Mouse (Mus musculus) liver, embryonic 14.5 days (tissue): ENCODE data around the gene Cmc1. TPM values are rescaled to one million over a fixed set of nuclear protein-coding genes. Genes with fewer than 3 reads are reported as not detected.
A peak's percentile ranks its signal among the peaks of the same experiment; 100 is the strongest.

ENCODE experiments used
- ATAC-seq: fragments of 200-750 bp; cut with Nextera tagmentation; 2 replicates; pipeline ENCODE4 v1.8.0; 2017; ENCODE audit warnings: moderate number of reproducible peaks, mild to moderate bottlenecking, moderate library complexity; ENCODE audit not compliant: insufficient read depth
- DNase-seq, 3 experiments: peaks; one replicate each; pipeline ENCODE4 v3.0.0-alpha.2; 2012 to 2013; ENCODE audit warnings: low read depth in 3 of 3, low spot score in 3 of 3
- H3K27ac ChIP-seq: fragments of 300-500 bp; sonication (generic); 2 replicates; pipeline ENCODE4 v1.5.1; 2014; ENCODE audit warnings: moderate library complexity, mild to moderate bottlenecking, control low read depth, inconsistent platforms
- H3K27me3 ChIP-seq: fragments of 300-500 bp; sonication (generic); 2 replicates; pipeline ENCODE4 v1.6.1; 2014; ENCODE audit warnings: mild to moderate bottlenecking, low read length, moderate library complexity; ENCODE audit not compliant: control insufficient read depth, insufficient read depth
- H3K36me3 ChIP-seq: fragments of 300-500 bp; sonication (generic); replicated peaks from 2 replicates; pipeline ENCODE4 v1.6.1; 2014; ENCODE audit warnings: low read depth; ENCODE audit not compliant: control insufficient read depth, insufficient read depth
- H3K4me1 ChIP-seq, 2 experiments: fragments of 200-500 bp in 1 of 2; fragments of 300-500 bp in 1 of 2; sonication (generic) in 1 of 2; replicated peaks; 2 replicates each; pipeline ENCODE4 v1.6.1; 2012 to 2014; ENCODE audit warnings: antibody characterized with exemption in 1 of 2, inconsistent platforms in 1 of 2, low read length in 1 of 2; ENCODE audit not compliant: control insufficient read depth in 2 of 2, insufficient read depth in 2 of 2
- H3K4me2 ChIP-seq: fragments of 300-500 bp; sonication (generic); 2 replicates; pipeline ENCODE4 v1.6.1; 2014; ENCODE audit warnings: low read depth, mild to moderate bottlenecking, control low read depth, moderate library complexity
- H3K4me3 ChIP-seq, 2 experiments: fragments of 200-500 bp in 1 of 2; fragments of 300-500 bp in 1 of 2; sonication (generic) in 1 of 2; 2 replicates each; pipeline ENCODE4 v1.5.1; 2012 to 2014; ENCODE audit warnings: low read depth in 2 of 2, low read length in 2 of 2, mild to moderate bottlenecking in 2 of 2, control low read depth in 1 of 2, inconsistent platforms in 1 of 2, moderate library complexity in 1 of 2; ENCODE audit not compliant: insufficient read depth in 1 of 2
- H3K9ac ChIP-seq: fragments of 300-500 bp; sonication (generic); replicated peaks from 2 replicates; pipeline ENCODE4 v1.6.1; 2014; ENCODE audit warnings: mild to moderate bottlenecking, control low read depth, moderate library complexity
- H3K9me3 ChIP-seq: fragments of 300-500 bp; sonication (generic); 2 replicates; pipeline ENCODE4 v1.6.1; 2016; ENCODE audit warnings: low read length, mixed read lengths; ENCODE audit not compliant: control insufficient read depth
- CTCF ChIP-seq: IDR thresholded peaks from 2 replicates; pipeline ENCODE4 v1.5.1; 2016; ENCODE audit warnings: antibody characterized with exemption, low read depth, control low read depth
- EP300 ChIP-seq: IDR thresholded peaks from 2 replicates; pipeline ENCODE4 v1.6.1; 2016; ENCODE audit warnings: antibody characterized with exemption, low read depth
- WGBS: fragments of 180-500 bp; shearing (Covaris S2); extraction: QIAGEN DNeasy Blood & Tissue Kit; methylation state at CpG from one replicate; pipeline ENCODE4 v1.1.7; 2014; ENCODE audit not compliant: insufficient replicate concordance; 5-methylcytosine and 5-hydroxymethylcytosine counted together
- polyA plus RNA-seq, 2 experiments: library from polyadenylated mRNA; depleted of rRNA in 1 of 2; stranded (reverse) in 1 of 2; unstranded in 1 of 2; fragments of >200 nt; fragmentation: Nextera tagmentation in 1 of 2; extraction: Ambion mirVana in 1 of 2; gene quantifications; 2 replicates each; pipeline versions ENCODE4 v1.2.1 to v1.2.3; 2012 to 2014

Gene Cmc1
- polyA plus RNA-seq, 2 experiments = 4.2 to 28.8 TPM

- Histone ChIP-seq H3K27ac (no peak overlapping the region), H3K9ac (no peak overlapping the region), H3K4me1 (peaks cover 0 to 7% of the 10 kb centered on the region in 2 experiments; a peak in 2 of 4 replicates), H3K36me3 (peaks cover 3% of the 10 kb centered on the region), H3K27me3 (no peaks in the 10 kb centered on the region), H3K9me3 (no peaks in the 10 kb centered on the region), H3K4me2 (no peak overlapping the region), H3K4me3 (no peak overlapping the region)
- WGBS = 88% methylated on average over 3 of the region's 3 CpGs
- ATAC-seq (no peak), DNase-seq (no peak)
- TF ChIP-seq EP300 = no peak
- TF ChIP-seq CTCF = no peak
Observed at GRCm38 (mm10) chr9:118043581-118043980, 106.4 kb downstream of the Cmc1 start.

- DNase-seq = no peak
- Histone ChIP-seq H3K9ac (no peak overlapping the region), H3K4me2 (peak overlapping the region; percentile 91), H3K27me3 (no peaks in the 10 kb centered on the region), H3K4me3 (no peak overlapping the region), H3K9me3 (no peaks in the 10 kb centered on the region), H3K4me1 (peaks cover 0 to 7% of the 10 kb centered on the region in 2 experiments; a peak in 2 of 4 replicates), H3K36me3 (peaks cover 3% of the 10 kb centered on the region), H3K27ac (no peak overlapping the region)
- ATAC-seq = no peak
- TF ChIP-seq CTCF (no peak), EP300 (no peak)
- 65% methylated on average over 4 of the region's 4 CpGs for WGBS
Observed at GRCm38 (mm10) chr9:118042738-118043137, 107.2 kb downstream of the Cmc1 start.

- 19% methylated on average over 5 of the region's 5 CpGs for WGBS
- no peak for ATAC-seq
- H3K4me1 ChIP-seq = peaks cover 0 to 7% of the 10 kb centered on the region in 2 experiments; a peak in 2 of 4 replicates
- TF ChIP-seq CTCF = no peak
- TF ChIP-seq EP300 = no peak
- no peaks in the 10 kb centered on the region for H3K27me3 ChIP-seq
- H3K9me3 ChIP-seq = no peaks in the 10 kb centered on the region
- H3K9ac ChIP-seq = peak overlapping the region; percentile 94
- H3K27ac ChIP-seq = no peak overlapping the region
- peaks cover 3% of the 10 kb centered on the region for H3K36me3 ChIP-seq
- no peak for DNase-seq
- peak overlapping the region; percentile 85 to 95 for H3K4me3 ChIP-seq
- peak overlapping the region; percentile 91 for H3K4me2 ChIP-seq
Observed at GRCm38 (mm10) chr9:118041646-118042045, 108.3 kb downstream of the Cmc1 start.

GRCm38 (mm10) chr9:118041022-118041400 lies 109.0 kb downstream of the Cmc1 start:
- WGBS = 0% methylated on average over 18 of the region's 21 CpGs
- Histone ChIP-seq H3K9me3 (no peaks in the 10 kb centered on the region), H3K4me3 (peak overlapping the region; percentile 85 to 95), H3K36me3 (peaks cover 3% of the 10 kb centered on the region), H3K27me3 (no peaks in the 10 kb centered on the region), H3K4me1 (peaks cover 0 to 7% of the 10 kb centered on the region in 2 experiments; a peak in 2 of 4 replicates), H3K4me2 (peak overlapping the region; percentile 91), H3K9ac (peak overlapping the region; percentile 94), H3K27ac (peak overlapping the region; percentile 86)
- TF ChIP-seq EP300 (no peak), CTCF (no peak)
- ATAC-seq = no peak
- DNase-seq = peak in 2 of 3 experiments; percentile 10 to 12

GRCm38 (mm10) chr9:118040218-118041021 lies 109.6 kb downstream of the Cmc1 start, which contains the start of gene Azi2:
Azi2 (plus strand) TSS chr9:118040499.
- DNase-seq = peak; percentile 95 to 97 (median 96)
- WGBS = under 1% methylated on average over 87 of the region's 87 CpGs
- Histone ChIP-seq H3K4me3 (peak within 1 kb of the TSS; percentile 85 to 95), H3K9me3 (no peaks in the 10 kb centered on the region), H3K27me3 (no peaks in the 10 kb centered on the region), H3K27ac (peak within 1 kb of the TSS; percentile 86), H3K36me3 (peaks cover 3% of the 10 kb centered on the region), H3K4me2 (peak within 1 kb of the TSS; percentile 91), H3K9ac (peak within 1 kb of the TSS; percentile 94), H3K4me1 (peaks cover 0 to 7% of the 10 kb centered on the region in 2 experiments; a peak in 2 of 4 replicates)
- TF ChIP-seq CTCF (peak; percentile 98), EP300 (no peak)
- ATAC-seq = peak; percentile 97
